Mouse (Mus musculus) bone marrow macrophage, adult 2 months (primary cell): ENCODE results near the gene Mcu.

Experiments used
- CTCF ChIP-seq: IDR thresholded peaks from 2 replicates; pipeline ENCODE4 v1.5.1; 2012; ENCODE audit warnings: low read depth, mild to moderate bottlenecking, low read length, moderate library complexity
- POLR2A ChIP-seq: IDR thresholded peaks from 2 replicates; pipeline ENCODE4 v1.6.1; 2012; ENCODE audit warnings: mild to moderate bottlenecking, low read depth, low read length, borderline replicate concordance

- TF ChIP-seq CTCF (no peak), POLR2A (no peak)
These were observed 213.3 kb downstream of the Mcu start, which contains the start of gene Pla2g12b for GRCm38 (mm10) chr10:59402899-59403792.
